Mouse (Mus musculus): ENCODE data around the gene Gfra4.

DNA sequence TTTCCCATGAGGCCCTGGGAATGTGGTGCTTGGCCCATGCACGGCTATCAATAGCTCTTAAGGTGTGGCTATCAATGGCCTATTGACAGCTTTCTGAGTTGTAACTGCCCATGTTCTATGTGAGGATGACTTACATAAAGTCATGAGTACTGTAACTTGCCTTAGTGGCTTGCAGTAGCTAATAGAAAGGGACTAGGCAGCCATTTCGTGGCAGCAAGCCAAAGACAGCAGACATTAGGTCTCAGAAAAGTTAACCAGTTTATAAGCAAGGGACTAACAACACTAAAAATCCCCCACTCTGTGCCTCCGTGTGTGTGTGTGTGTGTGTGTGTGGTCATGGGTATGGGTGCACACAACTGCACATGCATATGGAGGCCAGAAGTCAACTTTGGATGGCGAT lies 41.3 kb upstream of the Gfra4 start:
- no peak for TF ChIP-seq CTCF (IDR thresholded peaks at IDR 0.05; ENCODE audit: low read depth, low read length)
- TF ChIP-seq POLR2A (IDR thresholded peaks at IDR 0.05; ENCODE audit: insufficient read depth, low read length), result no peak
- no peak for TF ChIP-seq EP300 (IDR thresholded peaks at IDR 0.05; ENCODE audit: insufficient read depth, low read depth, low read length)

All from ES-Bruce4 (cell line).